19 mouse cellular contexts compared by ENCODE assay signal in the genomic region with DNA sequence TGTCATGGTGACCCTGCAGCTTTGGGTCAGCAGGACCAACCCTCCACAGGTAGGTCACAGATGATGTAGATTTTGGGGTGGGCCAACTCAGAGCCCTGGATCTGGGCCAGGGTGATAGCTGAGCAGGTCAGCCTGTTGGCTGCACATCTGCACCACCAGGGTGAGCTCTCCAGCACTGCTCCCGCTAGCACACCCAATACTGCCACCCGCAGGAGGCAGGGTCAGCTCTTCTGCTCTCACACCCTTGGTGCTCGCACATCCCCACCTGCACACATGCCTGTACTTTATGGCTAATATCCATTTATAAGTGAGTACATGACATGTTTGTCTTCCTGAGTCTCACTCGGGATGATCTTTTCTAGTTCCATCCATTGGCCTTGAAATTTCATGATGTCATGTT.
DNase-seq lines count a peak whose midpoint lies in the region; ATAC-seq and TF ChIP-seq lines count a peak whose summit lies in the region.
"Had no signal": no experiment of that assay in that cellular context is flagged by ENCODE, and none has a peak within 500 bp of the region (broad histone marks: within the 10 kb centered on the region; RNA-seq: fewer than 3 reads in every experiment).

No protein-coding gene starts in this region.

- no peak overlapping the region for H3K4me3 ChIP-seq in kidney, postnatal 0 days (replicated peaks; ENCODE audit: low read depth, low read length)
- H3K4me3 ChIP-seq in neural tube, embryonic 11.5 days (ENCODE audit: low read depth, low read length), result no peak overlapping the region
- H3K4me3 ChIP-seq: kidney, embryonic 15.5 days; midbrain, embryonic 10.5 days had no signal

- 83% methylated on average over 4 of the region's 4 CpGs for WGBS in kidney, postnatal 0 days
- 77% methylated on average over 4 of the region's 4 CpGs for WGBS in neural tube, embryonic 11.5 days

- no peaks in the 10 kb centered on the region for H3K27me3 ChIP-seq in kidney, postnatal 0 days (ENCODE audit: insufficient read depth, low read length)
- no peaks in the 10 kb centered on the region for H3K27me3 ChIP-seq in neural tube, embryonic 11.5 days (ENCODE audit: control insufficient read depth, insufficient read depth, low read length)
- H3K27me3 ChIP-seq: kidney, embryonic 15.5 days had no signal

- no peaks in the 10 kb centered on the region for H3K36me3 ChIP-seq in kidney, postnatal 0 days (ENCODE audit: insufficient read depth, low read length)
- no peaks in the 10 kb centered on the region for H3K36me3 ChIP-seq in neural tube, embryonic 11.5 days (ENCODE audit: control insufficient read depth, insufficient read depth, low read length)
- H3K36me3 ChIP-seq: G1E; kidney, embryonic 15.5 days; midbrain, embryonic 10.5 days had no signal

- H3K4me1 ChIP-seq in kidney, postnatal 0 days (replicated peaks; ENCODE audit: insufficient read depth, low read length), result no peaks in the 10 kb centered on the region
- H3K4me1 ChIP-seq in neural tube, embryonic 11.5 days (ENCODE audit: control insufficient read depth, insufficient read depth, low read length), result no peaks in the 10 kb centered on the region

- no peak for ATAC-seq in kidney, postnatal 0 days (replicated peaks; ENCODE audit: low FRiP score, low read depth)
- 0 out of 2 replicates have a peak, but pooled peaks have one; percentile 32 for ATAC-seq in neural tube, embryonic 11.5 days (ENCODE audit: insufficient read depth, low FRiP score, low TSS enrichment)
- ATAC-seq in megakaryocyte-erythroid progenitor cell, adult 5-6 weeks (replicated peaks; ENCODE audit: low FRiP score, low TSS enrichment, poor library complexity, severe bottlenecking), result 0 out of 2 replicates have a peak, but pooled peaks have one; percentile 34
- ATAC-seq: activated CD4-positive, CD25-positive, alpha-beta regulatory T cell, adult 4 months; hindbrain, embryonic 16.5 days had no signal

- no peak overlapping the region for H3K27ac ChIP-seq in kidney, postnatal 0 days
- no peak overlapping the region for H3K27ac ChIP-seq in neural tube, embryonic 11.5 days (ENCODE audit: low read depth, low read length)
- H3K27ac ChIP-seq: kidney, embryonic 15.5 days; midbrain, embryonic 10.5 days had no signal

- H3K9me3 ChIP-seq in kidney, postnatal 0 days (replicated peaks; ENCODE audit: low read length), result no peaks in the 10 kb centered on the region
- H3K9me3 ChIP-seq in neural tube, embryonic 11.5 days (ENCODE audit: control insufficient read depth, low read length), result no peaks in the 10 kb centered on the region
- H3K9me3 ChIP-seq: kidney, embryonic 15.5 days; midbrain, embryonic 10.5 days had no signal

- no peak for DNase-seq in kidney, postnatal 0 days (ENCODE audit: low spot score)
- no peak for DNase-seq in kidney, postnatal 10 days
- DNase-seq in neural tube, embryonic 11.5 days (ENCODE audit: low spot score), result no peak
- DNase-seq in neural tube, embryonic 10.5 days (ENCODE audit: extremely low spot score, low spot score), result no peak
- DNase-seq in ES-CJ7 (ENCODE audit: low read depth, low spot score) (peak; percentile 60), adipocyte (ENCODE audit: low spot score) (no peak)
- DNase-seq in ovary, postnatal 14 days (ENCODE audit: low spot score), result no peak
- DNase-seq: cerebellum, postnatal 14 days; gastrocnemius, postnatal 10 days; left cerebral cortex, postnatal 4 days; lung, adult 18-20 months; right cerebral cortex, adult 18-20 months; spleen, adult 18-20 months had no signal

- no peak overlapping the region for H3K9ac ChIP-seq in kidney, postnatal 0 days (ENCODE audit: low read depth, low read length)
- no peak overlapping the region for H3K9ac ChIP-seq in neural tube, embryonic 11.5 days (ENCODE audit: low read length)
- H3K9ac ChIP-seq: kidney, embryonic 15.5 days had no signal

- TF ChIP-seq CTCF in kidney, postnatal 0 days (IDR thresholded peaks at IDR 0.05; ENCODE audit: low read depth), result peak; percentile 37; the same call in 1 of the 2 replicates

- H3K4me2 ChIP-seq in kidney, postnatal 0 days (ENCODE audit: low read length), result no peak overlapping the region
- no peak overlapping the region for H3K4me2 ChIP-seq in neural tube, embryonic 11.5 days (ENCODE audit: low read depth)
- H3K4me2 ChIP-seq: kidney, embryonic 15.5 days had no signal
